Mouse (Mus musculus) MEL (cell line): ENCODE data around the gene Ptprq. TPM values are rescaled to one million over a fixed set of nuclear protein-coding genes. Genes with fewer than 3 reads are reported as not detected.

Experiments
- DNase-seq: peaks from one replicate; pipeline ENCODE4 v3.0.0; 2011; ENCODE audit warnings: low read depth, low spot score
- H3K27ac ChIP-seq: 2 replicates; pipeline ENCODE4 v1.5.1; 2012; ENCODE audit warnings: low read depth, mild to moderate bottlenecking, control low read depth, low read length, moderate library complexity; ENCODE audit not compliant: control insufficient read depth
- H3K27me3 ChIP-seq, 2 experiments: fragments of 150-350 bp in 1 of 2; sonication (generic) in 1 of 2; 2 replicates each; pipeline ENCODE4 v1.6.1; 2012; ENCODE audit warnings: low read length in 2 of 2, mild to moderate bottlenecking in 2 of 2, improper control_type of control experiment in 1 of 2, moderate library complexity in 1 of 2; ENCODE audit not compliant: insufficient read depth in 2 of 2, control insufficient read depth in 1 of 2
- H3K36me3 ChIP-seq, 2 experiments: 2 replicates each; pipeline ENCODE4 v1.6.1; 2012 to 2014; ENCODE audit warnings: low read length in 2 of 2, improper control_type of control experiment in 1 of 2, inconsistent platforms in 1 of 2, mild to moderate bottlenecking in 1 of 2; ENCODE audit not compliant: insufficient read depth in 2 of 2, control insufficient read depth in 1 of 2
- H3K4me1 ChIP-seq, 2 experiments: fragments of 150-350 bp in 1 of 2; sonication (generic) in 1 of 2; 2 replicates each; pipeline ENCODE4 v1.6.1; 2012; ENCODE audit warnings: low read length in 2 of 2, improper control_type of control experiment in 1 of 2, mild to moderate bottlenecking in 1 of 2; ENCODE audit not compliant: insufficient read depth in 2 of 2, control insufficient read depth in 1 of 2
- H3K4me3 ChIP-seq, 2 experiments: fragments of 150-350 bp in 1 of 2; sonication (generic) in 1 of 2; 2 replicates each; pipeline ENCODE4 v1.5.1; 2012; ENCODE audit warnings: low read depth in 2 of 2, low read length in 2 of 2, mild to moderate bottlenecking in 2 of 2, moderate library complexity in 2 of 2, control low read depth in 1 of 2, improper control_type of control experiment in 1 of 2; ENCODE audit not compliant: control insufficient read depth in 1 of 2, insufficient read depth in 1 of 2
- H3K79me2 ChIP-seq: 2 replicates; pipeline ENCODE4 v1.6.1; 2012; ENCODE audit warnings: mild to moderate bottlenecking, low read length, moderate library complexity; ENCODE audit not compliant: control insufficient read depth, poor library complexity, insufficient read depth
- H3K9ac ChIP-seq: 2 replicates; pipeline ENCODE4 v1.6.1; 2012; ENCODE audit warnings: low read depth, mild to moderate bottlenecking, control low read depth, low read length, moderate library complexity; ENCODE audit not compliant: control insufficient read depth, poor library complexity, severe bottlenecking
- H3K9me3 ChIP-seq: fragments of 150-350 bp; sonication (generic); replicated peaks from 2 replicates; pipeline ENCODE4 v1.6.1; 2012; ENCODE audit warnings: mild to moderate bottlenecking, low read length, improper control_type of control experiment, moderate library complexity; ENCODE audit not compliant: insufficient read depth
- CHD2 ChIP-seq: IDR thresholded peaks from 2 replicates; pipeline ENCODE4 v1.6.1; 2011; ENCODE audit warnings: low read length, improper control_type of control experiment
- ELF1 ChIP-seq: IDR thresholded peaks from 2 replicates; pipeline ENCODE4 v1.6.1; 2014; ENCODE audit warnings: low read depth, mild to moderate bottlenecking, inconsistent platforms, low read length, improper control_type of control experiment, moderate library complexity
- GABPA ChIP-seq: IDR thresholded peaks from 2 replicates; pipeline ENCODE4 v1.6.1; 2012; ENCODE audit warnings: low read depth, mild to moderate bottlenecking, inconsistent platforms, low read length, improper control_type of control experiment, moderate library complexity
- KAT2A ChIP-seq: conservative IDR thresholded peaks from 2 replicates; pipeline ENCODE4 v1.6.1; 2012; ENCODE audit warnings: low read depth, low read length, improper control_type of control experiment, inconsistent platforms
- MAFK ChIP-seq: IDR thresholded peaks from 2 replicates; pipeline ENCODE4 v1.6.1; 2011; ENCODE audit warnings: low read depth, mild to moderate bottlenecking, low read length, improper control_type of control experiment, borderline replicate concordance
- MAZ ChIP-seq: IDR thresholded peaks from 2 replicates; pipeline ENCODE4 v1.6.1; 2012; ENCODE audit warnings: low read depth, mild to moderate bottlenecking, inconsistent platforms, low read length, improper control_type of control experiment
- MEF2A ChIP-seq: IDR thresholded peaks from 2 replicates; pipeline ENCODE4 v1.6.1; 2014; ENCODE audit warnings: low read depth, mild to moderate bottlenecking, inconsistent platforms, low read length, improper control_type of control experiment; ENCODE audit not compliant: poor library complexity, insufficient replicate concordance, severe bottlenecking; ENCODE audit errors: extremely low read depth
- MXI1 ChIP-seq: IDR thresholded peaks from 2 replicates; pipeline ENCODE4 v1.6.1; 2011; ENCODE audit warnings: mild to moderate bottlenecking, low read depth, low read length, improper control_type of control experiment
- MYC ChIP-seq: IDR thresholded peaks from 2 replicates; pipeline ENCODE4 v1.6.1; 2011; ENCODE audit warnings: low read depth, mild to moderate bottlenecking, low read length, improper control_type of control experiment, moderate library complexity
- POLR2AphosphoS5 ChIP-seq: IDR thresholded peaks from 2 replicates; pipeline ENCODE4 v1.6.1; 2012; ENCODE audit warnings: low read depth, borderline replicate concordance, mild to moderate bottlenecking, inconsistent platforms, low read length, moderate library complexity, mixed read lengths
- RAD21 ChIP-seq: IDR thresholded peaks from 2 replicates; pipeline ENCODE4 v1.6.1; 2011; ENCODE audit warnings: mild to moderate bottlenecking, low read depth, low read length, improper control_type of control experiment
- RCOR1 ChIP-seq: IDR thresholded peaks from 2 replicates; pipeline ENCODE4 v1.6.1; 2012; ENCODE audit warnings: low read depth, mild to moderate bottlenecking, inconsistent platforms, low read length, improper control_type of control experiment
- SMC3 ChIP-seq: IDR thresholded peaks from 2 replicates; pipeline ENCODE4 v1.6.1; 2011; ENCODE audit warnings: low read depth, low read length, improper control_type of control experiment
- TAL1 ChIP-seq: IDR thresholded peaks from 2 replicates; pipeline ENCODE4 v1.6.1; 2012; ENCODE audit warnings: mild to moderate bottlenecking, inconsistent platforms, low read length, moderate library complexity, mixed read lengths
- TBP ChIP-seq: IDR thresholded peaks from 2 replicates; pipeline ENCODE4 v1.8.0; 2011; ENCODE audit warnings: low read depth, low read length, improper control_type of control experiment
- TCF12 ChIP-seq: IDR thresholded peaks from 2 replicates; pipeline ENCODE4 v1.6.1; 2014; ENCODE audit warnings: low read depth, mild to moderate bottlenecking, inconsistent platforms, low read length, improper control_type of control experiment, moderate library complexity
- UBTF ChIP-seq: IDR thresholded peaks from 2 replicates; pipeline ENCODE4 v1.6.1; 2012; ENCODE audit warnings: low read depth, mild to moderate bottlenecking, inconsistent platforms, low read length, improper control_type of control experiment, moderate library complexity, borderline replicate concordance; ENCODE audit not compliant: insufficient read depth
- USF2 ChIP-seq, 2 experiments: IDR thresholded peaks; 2 replicates each; pipeline ENCODE4 v1.6.1; 2011 to 2012; ENCODE audit warnings: improper control_type of control experiment in 2 of 2, low read length in 2 of 2, borderline replicate concordance in 1 of 2, inconsistent platforms in 1 of 2, low read depth in 1 of 2, mild to moderate bottlenecking in 1 of 2; ENCODE audit not compliant: insufficient read depth in 1 of 2
- ZKSCAN1 ChIP-seq: IDR thresholded peaks from 2 replicates; pipeline ENCODE4 v1.6.1; 2012; ENCODE audit warnings: low read depth, mild to moderate bottlenecking, inconsistent platforms, low read length, improper control_type of control experiment, moderate library complexity
- ZMIZ1 ChIP-seq: IDR thresholded peaks from 2 replicates; pipeline ENCODE4 v1.6.1; 2012; ENCODE audit warnings: low read depth, mild to moderate bottlenecking, inconsistent platforms, low read length, improper control_type of control experiment, moderate library complexity
- ZNF384 ChIP-seq: IDR thresholded peaks from 2 replicates; pipeline ENCODE4 v1.6.1; 2012; ENCODE audit warnings: low read depth, mild to moderate bottlenecking, inconsistent platforms, low read length, improper control_type of control experiment
- polyA plus RNA-seq, 2 experiments: library from polyadenylated mRNA; stranded (reverse) in 1 of 2; unstranded in 1 of 2; fragments of >175 nt in 1 of 2; fragments of >200 nt in 1 of 2; gene quantifications; 2 replicates each; pipeline versions ENCODE4 v1.2.1 to v1.2.4; 2012; ENCODE audit warnings: low replicate concordance in 2 of 2, low read depth in 1 of 2; ENCODE audit not compliant: insufficient read length in 2 of 2, insufficient read depth in 1 of 2, missing spikeins in 1 of 2
- total RNA-seq: library from RNA; depleted of rRNA; stranded (reverse); fragments of 300-350 nt; gene quantifications from 2 replicates; pipeline ENCODE4 v1.2.3, GENCODE M21; 2012

The Ptprq gene
- total and polyA plus RNA-seq, 3 experiments, result not detected

- H3K79me2 ChIP-seq, result no peaks in the 10 kb centered on the region
- H3K36me3 ChIP-seq, result no peaks in the 10 kb centered on the region
- no peak overlapping the region for H3K4me3 ChIP-seq
- DNase-seq, result no peak
- no peak overlapping the region for H3K27ac ChIP-seq
- H3K4me1 ChIP-seq, result no peaks in the 10 kb centered on the region
- H3K9ac ChIP-seq, result no peak overlapping the region
- H3K27me3 ChIP-seq, result no peaks in the 10 kb centered on the region
- TF ChIP-seq CHD2 (no peak), ZKSCAN1 (no peak), TCF12 (no peak), MEF2A (no peak), ELF1 (no peak), ZNF384 (no peak), MXI1 (no peak), TBP (no peak), MAZ (no peak)
- no peaks in the 10 kb centered on the region for H3K9me3 ChIP-seq
Measured at GRCm38 (mm10) chr10:107753471-107753870, 33.6 kb upstream of the Ptprq start.

DNA sequence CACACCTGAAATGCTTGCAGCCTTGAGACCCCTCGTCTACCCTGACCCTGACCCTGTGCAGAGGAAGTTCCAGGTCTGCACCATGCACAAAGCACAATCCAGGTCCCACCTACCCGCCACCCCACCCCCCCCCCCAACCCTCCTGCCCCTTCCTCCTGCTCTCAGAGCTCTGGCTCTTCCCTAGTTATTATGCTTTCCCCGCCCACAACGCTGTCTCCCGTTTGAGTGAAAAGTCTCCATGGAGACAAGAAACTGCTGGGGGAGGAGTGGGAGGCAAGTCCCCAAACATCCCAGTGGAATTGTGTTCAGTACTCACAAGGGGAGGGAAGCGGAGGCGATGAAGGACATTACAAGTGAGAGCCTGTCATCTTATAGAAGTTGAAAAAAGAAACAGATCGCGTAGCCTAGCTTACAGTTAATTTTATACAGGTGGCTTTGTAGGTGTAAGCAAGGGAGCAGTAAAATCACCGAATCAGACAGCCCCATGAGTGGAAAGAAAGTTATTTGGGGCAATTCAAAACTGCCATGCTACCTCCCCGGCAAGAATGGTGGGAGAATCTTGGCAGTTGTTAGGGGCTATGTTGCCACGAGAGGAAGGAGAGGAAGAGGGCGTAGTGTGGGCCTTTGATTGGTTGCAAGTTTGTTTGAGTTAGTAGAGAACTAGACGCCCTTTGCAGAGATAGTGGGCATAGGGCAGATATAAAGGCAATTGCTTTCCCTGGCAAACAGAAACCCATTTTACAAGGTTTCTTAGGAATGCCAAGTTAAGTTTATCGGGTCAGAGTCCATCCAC lies 32.7 kb upstream of the Ptprq start:
- Histone ChIP-seq H3K36me3 (no peaks in the 10 kb centered on the region), H3K4me1 (no peaks in the 10 kb centered on the region), H3K79me2 (no peaks in the 10 kb centered on the region), H3K27me3 (no peaks in the 10 kb centered on the region), H3K9ac (no peak overlapping the region), H3K4me3 (no peak overlapping the region), H3K9me3 (no peaks in the 10 kb centered on the region), H3K27ac (no peak overlapping the region)
- no peak for DNase-seq
- TF ChIP-seq ZMIZ1, result no peak

DNA sequence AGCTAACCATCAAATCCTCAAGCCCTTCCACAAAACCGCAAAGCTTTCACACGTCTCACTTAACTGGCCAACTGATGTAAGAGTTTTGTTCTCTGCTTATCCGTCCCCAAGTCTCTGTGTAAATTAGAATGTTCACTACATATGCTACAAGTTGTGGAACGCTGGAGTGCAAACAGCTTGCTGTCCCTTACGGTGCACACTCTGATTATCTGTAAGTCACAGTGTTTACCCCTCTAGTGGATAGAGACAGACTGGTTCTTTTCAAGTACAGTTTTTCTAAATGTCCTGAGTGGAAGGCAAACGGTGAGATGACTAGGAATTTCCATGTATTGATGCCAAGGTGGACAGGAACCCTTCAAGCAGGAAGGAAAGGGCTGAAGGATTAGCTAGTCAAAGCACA lies 32.1 kb upstream of the Ptprq start:
- no peaks in the 10 kb centered on the region for H3K9me3 ChIP-seq
- no peak overlapping the region for H3K9ac ChIP-seq
- no peaks in the 10 kb centered on the region for H3K4me1 ChIP-seq
- H3K36me3 ChIP-seq, result no peaks in the 10 kb centered on the region
- TF ChIP-seq RAD21 (no peak), GABPA (no peak), KAT2A (no peak), POLR2AphosphoS5 (no peak), RCOR1 (no peak), MAZ (no peak), MEF2A (no peak), SMC3 (no peak), UBTF (no peak), MYC (no peak), MAFK (no peak), USF2 (IDR thresholded peaks at IDR 0.05; ENCODE audit: borderline replicate concordance in 1 of 2, insufficient read depth in 1 of 2, low read depth in 1 of 2, low read length in 2 of 2) (no peak), TAL1 (no peak)
- TF ChIP-seq, all 39 proteins: peak for 0
- H3K79me2 ChIP-seq, result no peaks in the 10 kb centered on the region
- no peak overlapping the region for H3K27ac ChIP-seq
- no peak overlapping the region for H3K4me3 ChIP-seq
- H3K27me3 ChIP-seq, result no peaks in the 10 kb centered on the region
- no peak for DNase-seq
